Mouse (Mus musculus) spleen, postnatal 4 days (tissue): ENCODE measurements at regions not wholly inside any gene's neighbourhood (a gene's known extent, or its start where the extent isn't known, plus 50 kb on each side); places are given as distances from the start of the nearest gene placed in this dataset.

ENCODE experiments used
- DNase-seq, 2 experiments: peaks; one replicate each; pipeline ENCODE4 v3.0.0; 2022; ENCODE audit warnings: low spot score in 2 of 2

- DNase-seq, result no peak
Observed at GRCm38 (mm10) chr13:72355297-72355696, 273.3 kb upstream of the Irx2 start.

- no peak for DNase-seq
Observed at GRCm38 (mm10) chr13:72355821-72356220, 272.8 kb upstream of the Irx2 start.

- no peak for DNase-seq
Observed at GRCm38 (mm10) chr13:72358243-72358904, 270.2 kb upstream of the Irx2 start.

GRCm38 (mm10) chr13:72365534-72366271 lies 262.9 kb upstream of the Irx2 start:
- DNase-seq, result no peak

- no peak for DNase-seq
Observed at GRCm38 (mm10) chr13:72366281-72366680, 262.3 kb upstream of the Irx2 start.

- DNase-seq, result no peak
Observed at GRCm38 (mm10) chr13:72370131-72370530, 258.5 kb upstream of the Irx2 start.

GRCm38 (mm10) chr13:72370997-72371396 lies 257.6 kb upstream of the Irx2 start:
- no peak for DNase-seq

- no peak for DNase-seq
Observed at GRCm38 (mm10) chr13:72393366-72393765, 235.3 kb upstream of the Irx2 start.

- no peak for DNase-seq
Observed at GRCm38 (mm10) chr13:72400677-72401076, 227.9 kb upstream of the Irx2 start.

- no peak for DNase-seq
Observed at GRCm38 (mm10) chr13:72409238-72409965, 219.2 kb upstream of the Irx2 start.

- DNase-seq, result no peak
Observed at GRCm38 (mm10) chr13:72412656-72413055, 216.0 kb upstream of the Irx2 start.

- no peak for DNase-seq
Observed at GRCm38 (mm10) chr13:72416981-72417380, 211.6 kb upstream of the Irx2 start.

- no peak for DNase-seq
Observed at GRCm38 (mm10) chr13:72417816-72418215, 210.8 kb upstream of the Irx2 start.

- DNase-seq, result no peak
Observed at GRCm38 (mm10) chr13:72418285-72418684, 210.3 kb upstream of the Irx2 start.

GRCm38 (mm10) chr13:72419532-72419931 lies 209.1 kb upstream of the Irx2 start:
- no peak for DNase-seq

- no peak for DNase-seq
Observed at GRCm38 (mm10) chr13:72425917-72426316, 202.7 kb upstream of the Irx2 start.

GRCm38 (mm10) chr13:72445336-72445735 lies 183.3 kb upstream of the Irx2 start:
- no peak for DNase-seq

GRCm38 (mm10) chr13:72448458-72449058 lies 180.1 kb upstream of the Irx2 start:
- DNase-seq, result no peak

- DNase-seq, result no peak
Observed at GRCm38 (mm10) chr13:72495353-72495752, 133.3 kb upstream of the Irx2 start.

GRCm38 (mm10) chr13:72497036-72497435 lies 131.6 kb upstream of the Irx2 start:
- no peak for DNase-seq

GRCm38 (mm10) chr13:72497521-72497920 lies 131.1 kb upstream of the Irx2 start:
- peak in 1 of 2 experiments; percentile 38 for DNase-seq

GRCm38 (mm10) chr13:72505954-72506353 lies 122.7 kb upstream of the Irx2 start:
- DNase-seq, result peak in 1 of 2 experiments; percentile 32
